Mouse (Mus musculus) ES-Bruce4 (cell line): Measurements from ENCODE around the gene Prep.

Experiments used
- CTCF ChIP-seq: IDR thresholded peaks from one replicate; pipeline ENCODE4 v1.8.1; 2011; ENCODE audit warnings: low read depth, low read length
- EP300 ChIP-seq: IDR thresholded peaks from 2 replicates; pipeline ENCODE4 v1.6.1; 2011; ENCODE audit warnings: low read depth, low read length; ENCODE audit not compliant: insufficient read depth
- POLR2A ChIP-seq: IDR thresholded peaks from one replicate; pipeline ENCODE4 v1.8.1; 2011; ENCODE audit warnings: low read length; ENCODE audit not compliant: insufficient read depth

- no peak for TF ChIP-seq POLR2A
- TF ChIP-seq EP300, result no peak
- TF ChIP-seq CTCF, result no peak
These were observed 15.7 kb downstream of the Prep start for GRCm38 (mm10) chr10:45082730-45083129.
